Mouse (Mus musculus) left cerebral cortex, adult 2 months (tissue): ENCODE measurements at regions not wholly inside any gene's neighbourhood (a gene's known extent, or its start where the extent isn't known, plus 50 kb on each side); places are given as distances from the start of the nearest gene placed in this dataset.

Source experiments
- DNase-seq, 2 experiments: peaks; one replicate each; pipeline ENCODE4 v3.0.0; 2021 to 2022; ENCODE audit warnings: low spot score in 2 of 2, mixed read lengths in 1 of 2; ENCODE audit errors: extremely low spot score in 1 of 2
- H3K27ac ChIP-seq: fragments of 200-600 bp; 2 replicates; pipeline ENCODE4 v1.8.1; 2022
- H3K4me3 ChIP-seq: fragments of 200-600 bp; 2 replicates; pipeline ENCODE4 v1.8.1; 2022
- CTCF ChIP-seq: fragments of 200-600 bp; IDR thresholded peaks from 2 replicates; pipeline ENCODE4 v1.8.1; 2022; ENCODE audit warnings: antibody characterized with exemption, mild to moderate bottlenecking, moderate library complexity
- intact Hi-C: fragments of 180-260 bp; cut with DNase I; formaldehyde crosslinking; loops from one replicate; pipeline ENCODE4 v1.15.1; 2025

GRCm38 (mm10) chr2:30693206-30694035, 98.6 kb downstream of the Cstad start:
- intact Hi-C loops, result loop anchor here (1.0 to 5.0 kb wide), 3 partner anchors 17 to 101 kb away; no protein-coding TSS in a partner anchor
- H3K27ac ChIP-seq, result peak overlapping the region; percentile 99
- peak overlapping the region; percentile 47 for H3K4me3 ChIP-seq
- DNase-seq, result peak; percentile 87 to 89
- TF ChIP-seq CTCF, result no peak

GRCm38 (mm10) chr2:30692561-30693205, 97.8 kb downstream of the Cstad start:
- no peak for TF ChIP-seq CTCF
- 0 out of 2 replicates have a peak overlapping the region, but pooled peaks have one; percentile 14 for H3K4me3 ChIP-seq
- DNase-seq, result peak in 1 of 2 experiments; percentile 59
- peak overlapping the region; percentile 99 for H3K27ac ChIP-seq
- intact Hi-C loops, result loop anchor here (1.0 to 5.0 kb wide), 4 partner anchors 16 to 100 kb away; no protein-coding TSS in a partner anchor

GRCm38 (mm10) chr2:30691857-30692560, 97.2 kb downstream of the Cstad start:
- H3K4me3 ChIP-seq, result no peak overlapping the region
- DNase-seq, result peak; percentile 85 to 94
- intact Hi-C loops, result loop anchor here (1.0 to 5.0 kb wide), 3 partner anchors 15 to 100 kb away; no protein-coding TSS in a partner anchor
- H3K27ac ChIP-seq, result peak overlapping the region; percentile 99
- TF ChIP-seq CTCF, result no peak

GRCm38 (mm10) chr2:30690925-30691856, 96.4 kb downstream of the Cstad start:
- DNase-seq, result no peak
- intact Hi-C loops, result loop anchor here (5.0 kb wide), 1 partner anchor 99 kb away; no protein-coding TSS in a partner anchor
- no peak for TF ChIP-seq CTCF
- H3K27ac ChIP-seq, result peak overlapping the region; percentile 99
- no peak overlapping the region for H3K4me3 ChIP-seq

GRCm38 (mm10) chr2:30690307-30690706, 95.5 kb downstream of the Cstad start:
- intact Hi-C loops, result loop anchor here (5.0 kb wide), 1 partner anchor 98 kb away; no protein-coding TSS in a partner anchor
- no peak overlapping the region for H3K4me3 ChIP-seq
- no peak for TF ChIP-seq CTCF
- H3K27ac ChIP-seq, result peak overlapping the region; percentile 99
- no peak for DNase-seq

- TF ChIP-seq CTCF, result no peak
- no peak overlapping the region for H3K4me3 ChIP-seq
- intact Hi-C loops, result no loop called here
- peak overlapping the region; percentile 33; the same call in 1 of the 2 replicates for H3K27ac ChIP-seq
- no peak for DNase-seq
Measured at GRCm38 (mm10) chr2:30688402-30688801, 93.6 kb downstream of the Cstad start.

- H3K4me3 ChIP-seq, result no peak overlapping the region
- peak overlapping the region; percentile 87 for H3K27ac ChIP-seq
- no peak for TF ChIP-seq CTCF
- intact Hi-C loops, result no loop called here
- peak in 1 of 2 experiments; percentile 61 for DNase-seq
Measured at GRCm38 (mm10) chr2:30687121-30687551, 92.3 kb downstream of the Cstad start.

GRCm38 (mm10) chr2:30686359-30686758, 91.5 kb downstream of the Cstad start:
- intact Hi-C loops, result no loop called here
- no peak for DNase-seq
- no peak for TF ChIP-seq CTCF
- peak overlapping the region; percentile 24; the same call in 1 of the 2 replicates for H3K27ac ChIP-seq
- no peak overlapping the region for H3K4me3 ChIP-seq

- intact Hi-C loops, result no loop called here
- TF ChIP-seq CTCF, result no peak
- DNase-seq, result no peak
- Histone ChIP-seq H3K27ac (peak overlapping the region; percentile 82), H3K4me3 (no peak overlapping the region)
Measured at GRCm38 (mm10) chr2:30685137-30685860, 90.5 kb downstream of the Cstad start.

GRCm38 (mm10) chr2:30684461-30684860, 89.6 kb downstream of the Cstad start:
- intact Hi-C loops, result no loop called here
- peak overlapping the region; percentile 82 for H3K27ac ChIP-seq
- no peak for TF ChIP-seq CTCF

More at GRCm38 (mm10) chr2:30684461-30684860, 89.6 kb downstream of the Cstad start:
- H3K4me3 ChIP-seq, result no peak overlapping the region
- no peak for DNase-seq
